Mouse (Mus musculus): ENCODE results near the gene Ip6k3. TPM values are rescaled to one million over a fixed set of nuclear protein-coding genes. Genes with fewer than 3 reads are reported as not detected.

Gene Ip6k3
- polyA plus RNA-seq, 1 experiment from 2014 or later, result 0.11 TPM

DNA sequence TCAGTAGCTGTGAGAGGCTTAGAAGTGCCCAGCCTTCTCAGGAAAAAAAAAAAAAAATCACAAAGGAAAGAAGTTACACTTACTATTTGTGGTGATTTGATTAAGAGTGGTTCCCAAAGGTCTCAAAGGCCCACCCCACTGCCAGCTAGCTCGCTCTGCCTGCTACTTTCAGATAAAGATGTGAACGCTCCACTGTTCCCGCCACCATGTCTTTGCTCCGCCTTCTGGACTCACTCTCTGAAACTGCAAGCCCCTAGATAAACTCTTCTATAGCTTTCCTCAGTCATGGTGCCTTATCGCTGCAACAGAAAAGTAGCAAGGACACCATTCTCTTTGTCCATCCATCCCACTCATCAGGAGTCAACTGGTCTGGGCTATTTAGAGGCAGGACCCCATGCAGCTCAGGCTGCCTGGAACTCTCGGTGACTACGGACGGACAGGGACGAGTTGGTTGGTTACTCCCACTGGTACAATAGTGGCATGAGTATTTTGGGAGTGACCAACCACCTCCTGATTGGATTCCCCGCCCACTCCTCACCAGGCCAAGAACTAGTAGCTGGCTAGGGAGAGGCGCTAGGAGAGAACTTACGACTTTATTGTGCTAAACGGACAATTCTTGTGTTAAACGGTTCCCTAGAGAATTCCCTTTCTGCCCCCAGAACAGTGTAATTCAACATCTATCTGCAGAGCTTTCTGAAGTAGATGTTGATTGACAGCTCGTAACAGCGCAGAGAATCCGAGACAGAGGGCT lies 11.0 kb upstream of the Ip6k3 start:
- H3K27ac ChIP-seq (ENCODE audit: low read depth, low read length), result peak overlapping the region; percentile 28; the same call in 1 of the 2 replicates
- no peak overlapping the region for H3K4me2 ChIP-seq
- H3K9me3 ChIP-seq (ENCODE audit: control insufficient read depth, low read length), result peaks cover 4% of the 10 kb centered on the region; the same call in 1 of the 2 replicates
- WGBS, result 82% methylated on average over 17 of the region's 17 CpGs
- H3K9ac ChIP-seq (ENCODE audit: low read depth, low read length), result no peak overlapping the region
- H3K4me1 ChIP-seq (replicated peaks; ENCODE audit: control insufficient read depth, insufficient read depth, low read length), result peaks cover 10% of the 10 kb centered on the region
- DNase-seq (ENCODE audit: low spot score) (no peak), ATAC-seq (replicated peaks; ENCODE audit: low FRiP score) (peak; percentile 55)
- H3K4me3 ChIP-seq (ENCODE audit: low read depth, low read length), result no peak overlapping the region
- no peaks in the 10 kb centered on the region for H3K36me3 ChIP-seq (ENCODE audit: control insufficient read depth, insufficient read depth, low read length)
- H3K27me3 ChIP-seq (replicated peaks; ENCODE audit: control insufficient read depth, insufficient read depth, low read length), result no peaks in the 10 kb centered on the region

DNA sequence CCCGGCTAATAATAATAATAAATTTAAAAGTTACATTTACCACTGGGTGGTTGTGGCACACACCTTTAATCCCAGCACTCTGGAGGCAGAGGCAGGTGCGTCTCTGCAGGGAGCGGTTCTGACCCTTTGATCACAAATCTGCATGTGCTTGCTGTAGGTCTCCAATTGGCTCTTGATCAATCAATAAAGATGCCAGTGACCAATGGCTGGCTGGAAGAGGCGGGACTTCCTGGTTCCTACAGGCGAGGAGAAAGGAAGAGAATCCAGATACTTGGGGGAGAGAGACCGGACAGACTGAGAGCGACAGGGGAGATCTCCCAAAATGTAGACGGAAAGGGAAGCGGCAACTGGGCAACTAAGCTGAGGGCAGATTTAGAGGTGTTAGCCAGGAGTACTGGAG lies 10.4 kb upstream of the Ip6k3 start:
- H3K4me3 ChIP-seq (ENCODE audit: low read depth, low read length), result no peak overlapping the region
- ATAC-seq (replicated peaks; ENCODE audit: low FRiP score) (no peak), DNase-seq (ENCODE audit: low spot score) (no peak)
- no peak overlapping the region for H3K27ac ChIP-seq (ENCODE audit: low read depth, low read length)
- peaks cover 9% of the 10 kb centered on the region for H3K4me1 ChIP-seq (replicated peaks; ENCODE audit: control insufficient read depth, insufficient read depth, low read length)
- WGBS, result 80% methylated on average over 9 of the region's 9 CpGs
- H3K9me3 ChIP-seq (ENCODE audit: control insufficient read depth, low read length), result peaks cover 4% of the 10 kb centered on the region; the same call in 1 of the 2 replicates
- no peaks in the 10 kb centered on the region; the same call in 1 of the 2 replicates for H3K27me3 ChIP-seq (replicated peaks; ENCODE audit: control insufficient read depth, insufficient read depth, low read length)
- H3K4me2 ChIP-seq, result no peak overlapping the region
- no peaks in the 10 kb centered on the region for H3K36me3 ChIP-seq (ENCODE audit: control insufficient read depth, insufficient read depth, low read length)
- H3K9ac ChIP-seq (ENCODE audit: low read depth, low read length), result no peak overlapping the region

DNA sequence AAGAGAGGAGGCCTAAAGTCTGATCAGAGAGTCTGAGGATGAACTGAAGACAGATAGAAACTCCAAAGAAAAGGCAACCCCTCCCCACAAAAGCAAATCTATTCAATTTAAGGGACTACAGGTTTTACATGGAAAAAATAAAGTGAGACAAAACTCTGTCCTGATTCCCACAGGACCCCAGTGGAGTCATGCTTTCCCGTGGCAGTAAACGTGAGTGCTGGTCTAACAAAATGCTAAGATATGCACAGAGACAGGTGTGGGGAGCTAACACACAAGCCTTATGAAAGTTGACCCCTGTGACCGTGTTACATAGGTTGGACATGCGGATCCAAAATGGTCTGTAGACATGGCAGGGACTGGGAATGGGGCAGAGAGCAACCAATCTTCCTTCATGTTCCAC lies 9.2 kb upstream of the Ip6k3 start:
- Histone ChIP-seq H3K27me3 (replicated peaks; ENCODE audit: control insufficient read depth, insufficient read depth, low read length) (no peaks in the 10 kb centered on the region; the same call in 1 of the 2 replicates), H3K4me3 (ENCODE audit: low read depth, low read length) (no peak overlapping the region), H3K4me2 (no peak overlapping the region), H3K9ac (ENCODE audit: low read depth, low read length) (no peak overlapping the region), H3K27ac (ENCODE audit: low read depth, low read length) (no peak overlapping the region), H3K4me1 (replicated peaks; ENCODE audit: control insufficient read depth, insufficient read depth, low read length) (peaks cover 8% of the 10 kb centered on the region), H3K36me3 (ENCODE audit: control insufficient read depth, insufficient read depth, low read length) (no peaks in the 10 kb centered on the region), H3K9me3 (ENCODE audit: control insufficient read depth, low read length) (peaks cover 4% of the 10 kb centered on the region; the same call in 1 of the 2 replicates)
- ATAC-seq (replicated peaks; ENCODE audit: low FRiP score) (no peak), DNase-seq (ENCODE audit: low spot score) (no peak)
- 82% methylated on average over 4 of the region's 4 CpGs for WGBS

DNA sequence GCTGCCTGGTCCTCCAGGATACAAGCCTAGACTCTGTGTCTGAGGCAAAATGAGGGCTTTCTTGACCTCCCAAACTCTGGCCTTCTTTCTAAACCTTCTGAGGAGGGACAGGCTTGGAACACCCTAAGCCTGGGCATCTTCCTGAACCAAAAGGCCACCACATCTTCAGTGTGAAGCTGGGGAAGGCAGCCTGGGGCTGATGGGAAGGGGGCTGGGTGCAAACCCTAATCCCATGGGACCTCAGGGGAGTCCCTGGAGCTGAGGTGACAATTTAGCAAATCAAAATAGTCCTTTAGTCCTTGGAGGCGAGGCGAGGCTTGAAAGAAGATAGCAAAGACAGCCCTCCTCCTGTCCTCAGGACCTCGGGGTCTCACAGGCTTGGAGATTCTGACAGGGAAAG lies 8.7 kb upstream of the Ip6k3 start:
- ATAC-seq (replicated peaks; ENCODE audit: low FRiP score) (no peak), DNase-seq (ENCODE audit: low spot score) (no peak)
- Histone ChIP-seq H3K36me3 (ENCODE audit: control insufficient read depth, insufficient read depth, low read length) (no peaks in the 10 kb centered on the region), H3K27me3 (replicated peaks; ENCODE audit: control insufficient read depth, insufficient read depth, low read length) (no peaks in the 10 kb centered on the region; the same call in 1 of the 2 replicates), H3K4me1 (replicated peaks; ENCODE audit: control insufficient read depth, insufficient read depth, low read length) (peaks cover 6% of the 10 kb centered on the region), H3K9me3 (ENCODE audit: control insufficient read depth, low read length) (peaks cover 4% of the 10 kb centered on the region; the same call in 1 of the 2 replicates), H3K4me2 (no peak overlapping the region), H3K4me3 (ENCODE audit: low read depth, low read length) (no peak overlapping the region), H3K9ac (ENCODE audit: low read depth, low read length) (no peak overlapping the region), H3K27ac (ENCODE audit: low read depth, low read length) (no peak overlapping the region)
- WGBS, result 69% methylated on average over 3 of the region's 3 CpGs

DNA sequence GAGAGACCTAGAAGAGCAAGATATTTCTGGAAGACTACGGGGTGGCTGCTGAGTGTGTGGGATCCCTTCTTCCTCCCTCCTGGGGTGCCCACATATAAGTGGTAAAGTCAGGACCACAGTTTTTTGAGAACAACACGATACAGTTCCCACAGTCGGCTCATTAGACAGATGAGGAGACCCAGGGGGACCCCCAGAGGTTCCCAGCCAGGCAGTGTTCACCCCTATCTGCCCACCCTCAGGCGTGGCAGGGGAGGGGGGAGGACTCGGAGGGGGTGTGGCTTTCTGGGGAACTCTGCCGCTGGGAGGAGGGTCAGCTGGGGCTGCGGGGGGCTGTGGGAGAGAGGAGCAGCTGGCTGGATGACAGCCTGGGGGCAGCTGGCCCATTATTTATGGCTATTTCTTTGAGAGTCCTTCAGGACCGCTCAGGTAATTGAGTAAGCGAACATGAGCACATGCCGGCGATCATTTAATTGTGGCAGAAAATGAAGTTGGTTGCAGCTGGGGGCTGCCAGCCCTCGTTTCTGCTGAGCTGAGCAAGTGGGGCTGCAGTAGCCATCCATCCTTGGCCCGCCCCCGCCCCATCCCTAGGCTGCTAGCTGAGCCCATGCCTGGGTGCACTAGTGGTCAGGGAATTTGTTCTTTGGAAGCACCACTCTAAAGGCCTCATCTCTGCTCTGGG lies 7.7 kb upstream of the Ip6k3 start:
- Histone ChIP-seq H3K4me2 (no peak overlapping the region), H3K4me3 (ENCODE audit: low read depth, low read length) (no peak overlapping the region), H3K27me3 (replicated peaks; ENCODE audit: control insufficient read depth, insufficient read depth, low read length) (no peaks in the 10 kb centered on the region; the same call in 1 of the 2 replicates), H3K4me1 (replicated peaks; ENCODE audit: control insufficient read depth, insufficient read depth, low read length) (peaks cover 6% of the 10 kb centered on the region), H3K9me3 (ENCODE audit: control insufficient read depth, low read length) (peaks cover 4% of the 10 kb centered on the region; the same call in 1 of the 2 replicates), H3K9ac (ENCODE audit: low read depth, low read length) (no peak overlapping the region), H3K27ac (ENCODE audit: low read depth, low read length) (no peak overlapping the region), H3K36me3 (ENCODE audit: control insufficient read depth, insufficient read depth, low read length) (no peaks in the 10 kb centered on the region)
- WGBS, result 47% methylated on average over 14 of the region's 14 CpGs
- ATAC-seq (replicated peaks; ENCODE audit: low FRiP score), result no peak
- no peak for DNase-seq (ENCODE audit: low spot score)

DNA sequence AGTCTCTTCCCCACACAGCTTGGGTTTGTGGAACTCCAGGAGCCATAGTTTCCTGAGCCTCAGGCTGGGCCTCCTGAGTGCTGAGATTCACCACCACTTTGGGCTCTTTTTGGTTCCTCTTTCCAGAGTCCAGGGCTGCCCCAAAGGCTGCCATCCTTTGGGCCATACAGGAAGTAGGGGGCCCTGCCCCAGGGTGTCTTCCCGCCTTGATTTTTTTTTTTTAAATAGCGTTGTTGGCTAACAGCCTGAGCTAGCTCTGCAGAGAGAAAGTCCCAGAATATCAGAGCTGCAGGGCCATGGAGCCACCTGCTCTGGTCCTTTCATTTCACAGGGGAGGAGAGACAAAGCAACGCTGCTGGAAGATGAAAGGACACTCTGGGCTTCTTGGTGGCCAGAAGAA lies 6.1 kb upstream of the Ip6k3 start:
- Histone ChIP-seq H3K9me3 (ENCODE audit: control insufficient read depth, low read length) (no peaks in the 10 kb centered on the region; the same call in 1 of the 2 replicates), H3K4me3 (ENCODE audit: low read depth, low read length) (no peak overlapping the region), H3K4me1 (replicated peaks; ENCODE audit: control insufficient read depth, insufficient read depth, low read length) (peaks cover 4% of the 10 kb centered on the region), H3K4me2 (no peak overlapping the region), H3K36me3 (ENCODE audit: control insufficient read depth, insufficient read depth, low read length) (no peaks in the 10 kb centered on the region), H3K9ac (ENCODE audit: low read depth, low read length) (no peak overlapping the region), H3K27me3 (replicated peaks; ENCODE audit: control insufficient read depth, insufficient read depth, low read length) (no peaks in the 10 kb centered on the region; the same call in 1 of the 2 replicates), H3K27ac (ENCODE audit: low read depth, low read length) (no peak overlapping the region)
- WGBS, result 44% methylated on average over 3 of the region's 3 CpGs
- no peak for DNase-seq (ENCODE audit: low spot score)
- no peak for ATAC-seq (replicated peaks; ENCODE audit: low FRiP score)

DNA sequence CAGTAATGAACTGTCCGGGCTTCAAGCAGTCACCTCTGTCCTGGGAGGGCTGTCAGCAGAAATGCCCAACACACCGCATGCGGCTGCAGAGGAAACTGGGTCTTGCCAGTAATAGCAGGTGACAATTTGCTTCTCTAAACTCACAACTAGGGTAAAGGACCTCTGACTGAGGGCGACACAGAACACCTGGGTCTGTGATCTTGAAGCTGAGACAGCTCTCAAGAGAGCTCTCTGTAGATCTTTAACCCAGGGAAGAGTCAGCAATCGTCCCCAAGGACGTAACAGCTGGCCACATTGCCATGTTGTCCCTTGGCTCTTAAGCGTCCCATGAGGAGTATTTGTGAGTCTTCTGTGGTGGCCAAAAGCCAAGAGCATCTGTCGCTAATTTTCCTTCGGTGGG lies 4.9 kb upstream of the Ip6k3 start:
- 84% methylated on average over 9 of the region's 9 CpGs for WGBS
- no peaks in the 10 kb centered on the region for H3K36me3 ChIP-seq (ENCODE audit: control insufficient read depth, insufficient read depth, low read length)
- H3K27me3 ChIP-seq (replicated peaks; ENCODE audit: control insufficient read depth, insufficient read depth, low read length), result no peaks in the 10 kb centered on the region; the same call in 1 of the 2 replicates
- H3K9ac ChIP-seq (ENCODE audit: low read depth, low read length), result no peak overlapping the region
- no peak for DNase-seq (ENCODE audit: low spot score)
- H3K27ac ChIP-seq (ENCODE audit: low read depth, low read length), result no peak overlapping the region
- ATAC-seq (replicated peaks; ENCODE audit: low FRiP score), result no peak
- no peak overlapping the region for H3K4me3 ChIP-seq (ENCODE audit: low read depth, low read length)
- peaks cover 4% of the 10 kb centered on the region; the same call in 1 of the 2 replicates for H3K4me1 ChIP-seq (replicated peaks; ENCODE audit: control insufficient read depth, insufficient read depth, low read length)
- no peaks in the 10 kb centered on the region for H3K9me3 ChIP-seq (ENCODE audit: control insufficient read depth, low read length)
- no peak overlapping the region for H3K4me2 ChIP-seq

DNA sequence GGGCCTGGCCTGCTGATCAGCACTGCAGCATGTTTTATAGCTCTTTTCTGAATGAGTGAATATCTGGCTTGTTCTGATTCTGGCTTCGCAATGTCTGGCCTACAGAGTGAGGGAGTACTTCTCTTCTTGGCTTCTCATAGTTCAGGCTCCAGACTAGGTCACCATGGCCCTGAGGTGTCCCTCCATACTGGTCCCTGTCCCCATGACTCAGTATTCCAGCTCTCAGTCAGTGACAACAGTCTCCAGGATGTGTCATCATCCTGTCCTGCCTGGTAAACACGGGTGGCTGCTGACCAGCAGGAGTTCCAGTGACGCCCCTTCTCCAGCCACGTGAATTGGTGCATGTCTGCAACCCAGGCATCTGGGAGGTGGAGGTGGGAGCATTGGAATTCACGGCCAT lies 3.5 kb upstream of the Ip6k3 start:
- Histone ChIP-seq H3K4me2 (no peak overlapping the region), H3K9ac (ENCODE audit: low read depth, low read length) (no peak overlapping the region), H3K27me3 (replicated peaks; ENCODE audit: control insufficient read depth, insufficient read depth, low read length) (no peaks in the 10 kb centered on the region; the same call in 1 of the 2 replicates), H3K9me3 (ENCODE audit: control insufficient read depth, low read length) (no peaks in the 10 kb centered on the region), H3K4me3 (ENCODE audit: low read depth, low read length) (no peak overlapping the region), H3K36me3 (ENCODE audit: control insufficient read depth, insufficient read depth, low read length) (no peaks in the 10 kb centered on the region), H3K4me1 (replicated peaks; ENCODE audit: control insufficient read depth, insufficient read depth, low read length) (peaks cover 4% of the 10 kb centered on the region; the same call in 1 of the 2 replicates), H3K27ac (ENCODE audit: low read depth, low read length) (no peak overlapping the region)
- 63% methylated on average over 5 of the region's 5 CpGs for WGBS
- ATAC-seq (replicated peaks; ENCODE audit: low FRiP score), result no peak
- no peak for DNase-seq (ENCODE audit: low spot score)

All from liver, embryonic 11.5 days (tissue).